Mouse (Mus musculus) heart, embryonic 14.5 days (tissue): ENCODE results near the gene Rab5c. TPM values are rescaled to one million over a fixed set of nuclear protein-coding genes. Genes with fewer than 3 reads are reported as not detected.

Source experiments
- ATAC-seq: fragments of 200-750 bp; cut with Nextera tagmentation; 2 replicates; pipeline ENCODE4 v1.8.0; 2017; ENCODE audit warnings: low read depth, moderate TSS enrichment; ENCODE audit not compliant: insufficient number of reproducible peaks, insufficient read depth, low FRiP score
- H3K27ac ChIP-seq, 2 experiments: fragments of 200-500 bp in 1 of 2; fragments of 300-500 bp in 1 of 2; sonication (generic) in 1 of 2; replicated peaks in 1 of 2; 2 replicates each; pipeline ENCODE4 v1.5.1; 2012 to 2014; ENCODE audit warnings: low read depth in 2 of 2, low read length in 2 of 2, control low read depth in 1 of 2, mild to moderate bottlenecking in 1 of 2, mixed read lengths in 1 of 2; ENCODE audit not compliant: control insufficient read depth in 1 of 2, insufficient read depth in 1 of 2
- H3K27me3 ChIP-seq: fragments of 300-500 bp; sonication (generic); 2 replicates; pipeline ENCODE4 v1.6.1; 2014; ENCODE audit warnings: mild to moderate bottlenecking, low read length, control low read depth; ENCODE audit not compliant: control insufficient read depth, insufficient read depth
- H3K36me3 ChIP-seq: fragments of 300-500 bp; sonication (generic); 2 replicates; pipeline ENCODE4 v1.6.1; 2014; ENCODE audit warnings: mild to moderate bottlenecking, control low read depth, low read length, mixed read lengths; ENCODE audit not compliant: control insufficient read depth, insufficient read depth
- H3K4me1 ChIP-seq, 2 experiments: fragments of 200-500 bp in 1 of 2; fragments of 300-500 bp in 1 of 2; sonication (generic) in 1 of 2; 2 replicates each; pipeline ENCODE4 v1.6.1; 2012 to 2014; ENCODE audit warnings: low read length in 2 of 2, control low read depth in 1 of 2, mixed read lengths in 1 of 2; ENCODE audit not compliant: control insufficient read depth in 2 of 2, insufficient read depth in 2 of 2
- H3K4me2 ChIP-seq: fragments of 300-500 bp; sonication (generic); 2 replicates; pipeline ENCODE4 v1.6.1; 2014; ENCODE audit warnings: mild to moderate bottlenecking, low read length
- H3K4me3 ChIP-seq, 2 experiments: fragments of 200-500 bp in 1 of 2; fragments of 300-500 bp in 1 of 2; sonication (generic) in 1 of 2; 2 replicates each; pipeline ENCODE4 v1.5.1; 2012 to 2014; ENCODE audit warnings: low read length in 2 of 2, mild to moderate bottlenecking in 2 of 2, control low read depth in 1 of 2, low read depth in 1 of 2, moderate library complexity in 1 of 2; ENCODE audit not compliant: control insufficient read depth in 1 of 2, insufficient read depth in 1 of 2
- H3K9ac ChIP-seq: fragments of 300-500 bp; sonication (generic); 2 replicates; pipeline ENCODE4 v1.6.1; 2014; ENCODE audit warnings: mild to moderate bottlenecking, low read length
- H3K9me3 ChIP-seq: fragments of 300-500 bp; sonication (generic); 2 replicates; pipeline ENCODE4 v1.6.1; 2016; ENCODE audit warnings: low read length, control low read depth; ENCODE audit not compliant: control insufficient read depth
- WGBS: fragments of 180-500 bp; shearing (Covaris S2); extraction: QIAGEN DNeasy Blood & Tissue Kit; methylation state at CpG from one replicate; pipeline ENCODE4 v1.1.7; 2014; 5-methylcytosine and 5-hydroxymethylcytosine counted together
- polyA plus RNA-seq: library from polyadenylated mRNA; unstranded; fragments of >200 nt; fragmentation: Nextera tagmentation; extraction: Ambion mirVana; gene quantifications from 2 replicates; pipeline ENCODE4 v1.2.1, GENCODE M21; 2014

Gene Rab5c
- polyA plus RNA-seq, 1 experiment from 2014 or later, result 30.7 TPM

GRCm38 (mm10) chr11:100738749-100739148, 734 bp upstream of the Rab5c start:
- peaks cover 10 to 17% of the 10 kb centered on the region in 2 experiments for H3K4me1 ChIP-seq
- no peak for ATAC-seq
- H3K4me2 ChIP-seq, result peak overlapping the region; percentile 69
- H3K36me3 ChIP-seq, result no peaks in the 10 kb centered on the region
- H3K4me3 ChIP-seq, result peak overlapping the region; percentile 69 to 85; a peak in 3 of 4 replicates
- 8% methylated on average over 5 of the region's 5 CpGs for WGBS
- H3K27ac ChIP-seq, result no peak overlapping the region
- peak overlapping the region; percentile 72 for H3K9ac ChIP-seq
- no peaks in the 10 kb centered on the region for H3K27me3 ChIP-seq
- no peaks in the 10 kb centered on the region for H3K9me3 ChIP-seq

- H3K9ac ChIP-seq, result peak overlapping the region; percentile 92
- no peak for ATAC-seq
- peaks cover 10 to 17% of the 10 kb centered on the region in 2 experiments for H3K4me1 ChIP-seq
- H3K36me3 ChIP-seq, result peaks cover 9% of the 10 kb centered on the region; the same call in 1 of the 2 replicates
- 1% methylated on average over 13 of the region's 13 CpGs for WGBS
- peak overlapping the region; percentile 69 to 85 for H3K4me3 ChIP-seq
- H3K27me3 ChIP-seq, result no peaks in the 10 kb centered on the region
- H3K27ac ChIP-seq, result peak overlapping the region; percentile 50 to 69; a peak in 3 of 4 replicates
- H3K9me3 ChIP-seq, result no peaks in the 10 kb centered on the region
- peak overlapping the region; percentile 83 for H3K4me2 ChIP-seq
These were observed 796 bp downstream of the Rab5c start for GRCm38 (mm10) chr11:100737105-100737733.

DNA sequence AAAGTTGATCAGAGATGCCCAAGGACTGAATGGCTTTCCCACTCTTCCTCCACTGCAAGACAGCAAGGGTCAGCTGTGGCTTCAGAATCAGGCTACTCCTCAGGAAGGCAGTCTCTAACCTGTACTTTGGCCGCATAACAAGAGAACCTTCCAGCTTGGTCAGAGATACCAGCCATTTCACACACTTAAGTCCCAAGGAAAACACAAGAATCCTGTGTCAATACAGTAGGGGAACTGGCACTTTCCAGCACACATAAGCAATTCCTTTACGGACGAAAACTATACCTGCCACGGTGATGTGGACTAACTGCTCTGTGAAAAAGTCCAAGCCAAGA, 1.3 kb downstream of the Rab5c start:
- ATAC-seq, result no peak
- peak overlapping the region; percentile 8 to 16; a peak in 1 of 4 replicates for H3K27ac ChIP-seq
- H3K4me3 ChIP-seq, result peak overlapping the region; percentile 10 to 85; a peak in 3 of 4 replicates
- H3K27me3 ChIP-seq, result no peaks in the 10 kb centered on the region
- H3K36me3 ChIP-seq, result peaks cover 10% of the 10 kb centered on the region; the same call in 1 of the 2 replicates
- H3K4me1 ChIP-seq, result peaks cover 10 to 17% of the 10 kb centered on the region in 2 experiments
- peak overlapping the region; percentile 83 for H3K4me2 ChIP-seq
- peak overlapping the region; percentile 92; the same call in 1 of the 2 replicates for H3K9ac ChIP-seq
- 58% methylated on average over 4 of the region's 4 CpGs for WGBS
- no peaks in the 10 kb centered on the region for H3K9me3 ChIP-seq

- peaks cover 10% of the 10 kb centered on the region; the same call in 1 of the 2 replicates for H3K36me3 ChIP-seq
- H3K9me3 ChIP-seq, result no peaks in the 10 kb centered on the region
- ATAC-seq, result no peak
- no peaks in the 10 kb centered on the region for H3K27me3 ChIP-seq
- peak overlapping the region; percentile 83 for H3K4me2 ChIP-seq
- 57% methylated on average over 14 of the region's 14 CpGs for WGBS
- peaks cover 10 to 17% of the 10 kb centered on the region in 2 experiments for H3K4me1 ChIP-seq
- peak overlapping the region; percentile 42; the same call in 1 of the 2 replicates for H3K9ac ChIP-seq
- H3K4me3 ChIP-seq, result peak overlapping the region; percentile 9 to 21; a peak in 2 of 4 replicates
- 0 out of 4 replicates have a peak overlapping the region, but pooled peaks of 1 of the 2 experiments have one; percentile 0 for H3K27ac ChIP-seq
These were observed 1.9 kb downstream of the Rab5c start for GRCm38 (mm10) chr11:100735954-100736745.

- ATAC-seq, result no peak
- Histone ChIP-seq H3K27me3 (no peaks in the 10 kb centered on the region), H3K9me3 (no peaks in the 10 kb centered on the region), H3K4me1 (peaks cover 10 to 17% of the 10 kb centered on the region in 2 experiments), H3K4me2 (peak overlapping the region; percentile 83), H3K9ac (peak overlapping the region; percentile 42; the same call in 1 of the 2 replicates), H3K27ac (no peak overlapping the region), H3K36me3 (peaks cover 10% of the 10 kb centered on the region; the same call in 1 of the 2 replicates), H3K4me3 (peak overlapping the region in 1 of 2 experiments; percentile 9; a peak in 1 of 4 replicates)
- 90% methylated on average over 9 of the region's 9 CpGs for WGBS
These were observed 2.7 kb downstream of the Rab5c start for GRCm38 (mm10) chr11:100735134-100735865.

GRCm38 (mm10) chr11:100730477-100731205, 7.4 kb downstream of the Rab5c start:
- no peaks in the 10 kb centered on the region for H3K9me3 ChIP-seq
- WGBS, result 77% methylated on average over 6 of the region's 6 CpGs

More at GRCm38 (mm10) chr11:100730477-100731205, 7.4 kb downstream of the Rab5c start:
- Histone ChIP-seq H3K27me3 (no peaks in the 10 kb centered on the region), H3K4me1 (peaks cover 1 to 4% of the 10 kb centered on the region in 2 experiments), H3K36me3 (peaks cover 26% of the 10 kb centered on the region; the same call in 1 of the 2 replicates), H3K27ac (no peak overlapping the region), H3K4me3 (no peak overlapping the region), H3K4me2 (no peak overlapping the region), H3K9ac (no peak overlapping the region)
- ATAC-seq, result no peak
